Mouse (Mus musculus) limb, embryonic 15.5 days (tissue): ENCODE results near the gene Gucy1a1. TPM values are rescaled to one million over a fixed set of nuclear protein-coding genes. Genes with fewer than 3 reads are reported as not detected.

Source experiments
- ATAC-seq: fragments of 200-750 bp; cut with Nextera tagmentation; 2 replicates; pipeline ENCODE4 v1.8.0; 2017; ENCODE audit warnings: low read depth, moderate TSS enrichment; ENCODE audit not compliant: insufficient number of reproducible peaks, low FRiP score, low TSS enrichment
- H3K27ac ChIP-seq: fragments of 300-500 bp; sonication (generic); 2 replicates; pipeline ENCODE4 v1.5.1; 2015; ENCODE audit warnings: moderate library complexity, mild to moderate bottlenecking, inconsistent platforms
- H3K27me3 ChIP-seq: fragments of 300-500 bp; sonication (generic); 2 replicates; pipeline ENCODE4 v1.6.1; 2015; ENCODE audit warnings: inconsistent platforms
- H3K36me3 ChIP-seq: fragments of 300-500 bp; sonication (generic); 2 replicates; pipeline ENCODE4 v1.6.1; 2015; ENCODE audit warnings: inconsistent platforms
- H3K4me1 ChIP-seq: fragments of 300-500 bp; sonication (generic); 2 replicates; pipeline ENCODE4 v1.6.1; 2015; ENCODE audit warnings: inconsistent platforms
- H3K4me2 ChIP-seq: fragments of 300-500 bp; sonication (generic); 2 replicates; pipeline ENCODE4 v1.6.1; 2015; ENCODE audit warnings: mild to moderate bottlenecking, inconsistent platforms
- H3K4me3 ChIP-seq: fragments of 300-500 bp; sonication (generic); 2 replicates; pipeline ENCODE4 v1.5.1; 2015; ENCODE audit warnings: mild to moderate bottlenecking, inconsistent platforms
- H3K9ac ChIP-seq: fragments of 300-500 bp; sonication (generic); 2 replicates; pipeline ENCODE4 v1.6.1; 2015; ENCODE audit warnings: inconsistent platforms
- H3K9me3 ChIP-seq: fragments of 300-500 bp; sonication (generic); 2 replicates; pipeline ENCODE4 v1.6.1; 2016; ENCODE audit warnings: inconsistent platforms
- WGBS: fragments of 180-500 bp; shearing (Covaris S2); methylation state at CpG from one replicate; pipeline ENCODE4 v1.1.7; 2015; 5-methylcytosine and 5-hydroxymethylcytosine counted together
- polyA plus RNA-seq: library from polyadenylated mRNA; unstranded; fragments of >200 nt; fragmentation: Nextera tagmentation; extraction: Ambion mirVana; gene quantifications from 2 replicates; pipeline ENCODE4 v1.2.1, GENCODE M21; 2015

Gucy1a1 gene
- polyA plus RNA-seq, 1 experiment from 2014 or later, result 14.1 TPM

GRCm38 (mm10) chr3:82138002-82138667 lies 7.5 kb downstream of the Gucy1a1 start:
- H3K27me3 ChIP-seq, result no peaks in the 10 kb centered on the region
- H3K9me3 ChIP-seq, result no peaks in the 10 kb centered on the region
- no peak overlapping the region for H3K9ac ChIP-seq
- no peak overlapping the region for H3K27ac ChIP-seq
- no peak overlapping the region for H3K4me2 ChIP-seq
- no peak for ATAC-seq
- 39% methylated on average over 13 of the region's 13 CpGs for WGBS
- no peak overlapping the region for H3K4me3 ChIP-seq
- H3K4me1 ChIP-seq, result no peaks in the 10 kb centered on the region
- H3K36me3 ChIP-seq, result no peaks in the 10 kb centered on the region

DNA sequence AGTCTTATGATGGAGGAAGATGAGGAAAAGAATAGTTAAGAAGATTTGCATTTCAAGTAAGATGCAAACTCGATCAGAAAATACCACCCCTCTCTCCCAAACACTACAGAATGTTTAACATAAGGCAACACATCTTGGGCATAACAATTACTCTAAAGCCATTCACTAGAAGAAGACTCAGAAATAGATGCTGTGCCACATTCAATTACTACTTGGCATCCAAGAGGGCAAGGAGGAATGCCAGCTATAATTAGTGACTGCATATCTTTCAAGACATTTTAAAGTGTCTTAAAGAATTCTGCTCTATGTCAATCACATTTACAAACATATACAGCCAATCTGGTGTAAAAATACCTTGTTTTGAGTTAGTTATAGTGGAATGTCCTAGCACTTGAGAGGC lies 10.1 kb downstream of the Gucy1a1 start:
- Histone ChIP-seq H3K4me3 (no peak overlapping the region), H3K4me1 (no peaks in the 10 kb centered on the region), H3K4me2 (no peak overlapping the region), H3K27me3 (no peaks in the 10 kb centered on the region), H3K9ac (no peak overlapping the region), H3K9me3 (no peaks in the 10 kb centered on the region), H3K36me3 (no peaks in the 10 kb centered on the region), H3K27ac (no peak overlapping the region)
- ATAC-seq, result no peak
- WGBS, result 85% methylated on average over 1 of the region's 1 CpGs

- no peaks in the 10 kb centered on the region for H3K4me1 ChIP-seq
- no peak overlapping the region for H3K27ac ChIP-seq
- H3K4me3 ChIP-seq, result no peak overlapping the region
- WGBS, result 68% methylated on average over 1 of the region's 1 CpGs
- H3K9ac ChIP-seq, result no peak overlapping the region
- no peak for ATAC-seq
- no peaks in the 10 kb centered on the region for H3K9me3 ChIP-seq
- H3K4me2 ChIP-seq, result no peak overlapping the region
- no peaks in the 10 kb centered on the region for H3K36me3 ChIP-seq
- no peaks in the 10 kb centered on the region for H3K27me3 ChIP-seq
Measured at GRCm38 (mm10) chr3:82129258-82129657, 16.3 kb downstream of the Gucy1a1 start.

DNA sequence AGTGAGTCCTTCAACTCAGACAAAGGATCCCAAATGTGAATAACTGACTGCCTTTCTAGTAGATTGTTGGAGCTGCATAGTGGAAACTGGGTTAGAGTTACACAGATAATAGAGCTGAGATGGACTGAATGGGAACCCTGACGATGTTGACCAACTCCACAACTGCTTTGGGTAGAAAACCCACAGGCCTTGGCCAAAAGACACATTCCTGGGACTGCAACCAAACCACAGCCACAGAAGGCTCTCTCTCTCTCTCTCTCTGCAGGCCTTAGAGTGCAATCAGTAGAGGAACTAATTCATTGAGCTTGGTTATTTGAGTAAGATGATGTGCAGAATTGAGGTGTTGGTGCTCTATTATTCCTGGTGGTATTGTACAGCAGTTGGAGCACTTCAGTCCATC lies 21.0 kb downstream of the Gucy1a1 start:
- ATAC-seq, result no peak
- 76% methylated on average over 1 of the region's 1 CpGs for WGBS
- no peaks in the 10 kb centered on the region for H3K27me3 ChIP-seq

DNA sequence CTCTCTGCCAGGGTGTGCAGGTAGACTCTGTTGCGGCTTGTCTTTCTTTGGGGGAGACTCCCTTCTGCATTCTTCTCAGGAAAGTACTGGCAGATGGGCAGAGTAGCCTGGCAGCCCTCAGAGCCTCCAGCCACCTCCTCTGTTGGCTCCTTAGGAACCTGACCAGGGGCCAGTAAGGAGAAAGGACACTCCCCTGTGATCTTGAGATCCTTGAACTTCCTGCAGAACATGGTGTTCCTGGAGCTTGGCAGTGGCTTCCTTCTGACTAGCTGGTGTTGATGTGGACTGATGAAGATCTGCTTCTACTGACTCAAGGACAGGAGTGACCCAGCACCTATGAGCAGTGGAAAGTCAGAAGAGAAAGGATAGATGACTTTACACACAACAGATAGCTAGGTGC lies 26.7 kb downstream of the Gucy1a1 start:
- Histone ChIP-seq H3K4me1 (no peaks in the 10 kb centered on the region), H3K9me3 (no peaks in the 10 kb centered on the region), H3K4me3 (no peak overlapping the region), H3K36me3 (no peaks in the 10 kb centered on the region), H3K27ac (no peak overlapping the region), H3K4me2 (no peak overlapping the region), H3K9ac (no peak overlapping the region), H3K27me3 (no peaks in the 10 kb centered on the region)
- ATAC-seq, result no peak
- WGBS, result 69% methylated on average over 1 of the region's 1 CpGs

More for the DNA sequence above, 21.0 kb downstream of the Gucy1a1 start:
- Histone ChIP-seq H3K27ac (no peak overlapping the region), H3K4me2 (no peak overlapping the region), H3K4me1 (no peaks in the 10 kb centered on the region), H3K4me3 (no peak overlapping the region), H3K9me3 (no peaks in the 10 kb centered on the region), H3K36me3 (no peaks in the 10 kb centered on the region), H3K9ac (no peak overlapping the region)

DNA sequence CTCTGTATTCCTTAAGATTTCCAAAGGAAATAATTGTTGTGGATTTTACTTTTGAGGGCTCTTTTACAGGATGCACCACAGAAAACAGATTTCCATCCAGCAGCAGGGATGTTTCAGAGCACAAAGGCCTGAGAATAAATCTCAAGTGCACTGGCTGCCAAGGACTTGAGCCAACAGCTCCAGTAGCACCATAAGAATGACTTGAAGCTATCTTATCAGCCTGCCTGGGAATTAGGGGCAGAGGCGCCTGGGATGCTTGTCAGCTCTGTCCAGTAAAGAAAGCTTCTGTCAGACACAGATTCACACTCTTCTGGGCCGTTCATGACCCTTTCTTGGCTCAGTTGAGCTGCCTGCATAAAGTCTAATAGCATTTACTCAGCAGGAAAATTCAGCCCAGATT lies 33.1 kb downstream of the Gucy1a1 start:
- Histone ChIP-seq H3K36me3 (no peaks in the 10 kb centered on the region), H3K9me3 (no peaks in the 10 kb centered on the region), H3K4me1 (no peaks in the 10 kb centered on the region), H3K4me3 (no peak overlapping the region), H3K27me3 (no peaks in the 10 kb centered on the region), H3K9ac (no peak overlapping the region), H3K4me2 (no peak overlapping the region), H3K27ac (no peak overlapping the region)
- ATAC-seq, result no peak
- 62% methylated on average over 2 of the region's 2 CpGs for WGBS

DNA sequence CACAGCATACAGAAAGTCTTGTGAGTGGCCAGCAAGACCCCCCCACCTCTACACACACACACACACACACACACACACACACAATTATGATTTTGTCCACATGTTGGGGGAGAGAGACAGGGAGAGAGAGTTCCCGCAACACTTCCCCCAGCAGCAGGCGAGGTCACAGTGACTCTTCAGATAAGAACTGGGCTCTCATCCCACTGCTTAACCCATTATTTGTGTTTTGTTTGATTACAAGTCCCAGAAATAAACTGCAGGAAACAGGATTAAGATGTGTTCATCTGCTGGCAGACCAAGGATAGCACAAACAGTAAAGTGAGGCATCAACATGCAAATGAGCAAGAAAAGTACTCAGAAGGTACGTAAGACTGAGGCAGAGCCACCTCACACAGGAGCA lies 33.6 kb downstream of the Gucy1a1 start:
- H3K4me2 ChIP-seq, result no peak overlapping the region
- no peak overlapping the region for H3K27ac ChIP-seq
- ATAC-seq, result no peak
- no peaks in the 10 kb centered on the region for H3K4me1 ChIP-seq
- H3K9me3 ChIP-seq, result no peaks in the 10 kb centered on the region
- 77% methylated on average over 3 of the region's 3 CpGs for WGBS
- H3K9ac ChIP-seq, result no peak overlapping the region
- H3K36me3 ChIP-seq, result no peaks in the 10 kb centered on the region
- no peaks in the 10 kb centered on the region for H3K27me3 ChIP-seq
- no peak overlapping the region for H3K4me3 ChIP-seq

GRCm38 (mm10) chr3:82108951-82109350 lies 36.6 kb downstream of the Gucy1a1 start:
- Histone ChIP-seq H3K27ac (no peak overlapping the region), H3K9ac (no peak overlapping the region), H3K36me3 (no peaks in the 10 kb centered on the region), H3K4me2 (no peak overlapping the region), H3K9me3 (no peaks in the 10 kb centered on the region), H3K4me1 (no peaks in the 10 kb centered on the region), H3K4me3 (no peak overlapping the region), H3K27me3 (no peaks in the 10 kb centered on the region)
- ATAC-seq, result no peak
- 88% methylated on average over 15 of the region's 15 CpGs for WGBS

DNA sequence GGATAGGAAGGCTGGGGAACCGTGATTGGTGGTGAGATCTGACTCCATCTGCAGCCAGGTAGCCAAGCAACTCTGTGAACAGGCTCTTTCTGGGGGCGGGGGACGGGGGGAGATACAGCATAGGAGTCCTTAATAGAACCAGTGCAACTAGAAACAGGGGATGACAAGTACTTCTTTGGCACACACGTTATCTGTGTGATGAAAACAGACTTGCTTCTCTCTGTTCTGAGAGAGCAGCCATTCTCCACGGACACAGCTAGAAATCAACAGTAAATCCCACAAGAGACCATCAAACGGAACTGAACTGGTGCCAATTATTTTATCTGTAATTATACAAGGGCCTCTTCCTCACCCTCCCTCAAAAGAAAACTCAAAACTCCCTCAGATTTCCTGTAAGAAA lies 41.4 kb downstream of the Gucy1a1 start:
- Histone ChIP-seq H3K36me3 (no peaks in the 10 kb centered on the region), H3K27me3 (no peaks in the 10 kb centered on the region), H3K4me2 (no peak overlapping the region), H3K27ac (no peak overlapping the region), H3K4me1 (no peaks in the 10 kb centered on the region), H3K9me3 (no peaks in the 10 kb centered on the region), H3K9ac (no peak overlapping the region), H3K4me3 (no peak overlapping the region)
- no peak for ATAC-seq
- WGBS, result 65% methylated on average over 6 of the region's 6 CpGs

DNA sequence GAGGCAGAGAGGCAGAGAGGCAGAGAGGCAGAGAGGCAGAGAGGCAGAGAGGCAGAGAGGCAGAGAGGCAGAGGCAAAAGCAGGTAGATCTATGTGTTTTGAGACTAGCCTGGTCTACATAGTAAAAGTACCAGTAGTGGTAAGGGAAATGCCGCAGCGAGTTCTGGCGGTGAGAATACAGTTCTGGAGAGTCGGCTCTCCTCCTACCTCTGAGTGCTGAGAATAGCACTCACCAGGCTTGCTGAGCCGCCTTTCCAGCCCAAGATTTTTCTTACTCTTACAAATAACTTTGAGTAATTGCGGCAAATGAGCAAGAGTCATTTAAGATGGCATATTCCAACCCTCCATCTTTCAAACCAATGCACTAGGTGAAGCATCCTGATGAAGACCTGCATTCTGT lies 46.5 kb downstream of the Gucy1a1 start:
- Histone ChIP-seq H3K4me2 (no peak overlapping the region), H3K4me1 (no peaks in the 10 kb centered on the region), H3K36me3 (no peaks in the 10 kb centered on the region), H3K9ac (no peak overlapping the region), H3K9me3 (no peaks in the 10 kb centered on the region), H3K27me3 (no peaks in the 10 kb centered on the region), H3K27ac (no peak overlapping the region), H3K4me3 (no peak overlapping the region)
- WGBS, result 73% methylated on average over 6 of the region's 6 CpGs
- ATAC-seq, result no peak

DNA sequence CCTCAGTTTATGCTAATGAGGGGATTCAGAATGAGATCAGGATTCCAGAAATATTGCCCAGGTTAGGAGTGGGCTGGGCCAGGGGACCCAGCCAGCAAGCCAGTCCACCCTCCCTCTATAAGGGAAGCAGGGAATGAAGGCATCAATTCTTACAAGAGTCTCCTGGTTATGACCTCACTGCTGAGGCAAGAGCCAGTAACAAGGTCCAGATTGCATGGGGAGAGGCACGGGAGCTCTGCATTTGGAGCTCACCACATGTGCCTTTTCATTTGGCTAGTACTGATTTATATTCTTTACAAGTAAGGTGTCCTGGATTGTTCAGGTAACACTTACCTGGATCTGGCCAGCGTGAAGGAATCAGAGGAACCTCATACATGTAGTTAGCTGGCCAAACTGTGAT lies 48.8 kb downstream of the Gucy1a1 start:
- no peaks in the 10 kb centered on the region for H3K9me3 ChIP-seq
- WGBS, result 43% methylated on average over 2 of the region's 2 CpGs
- no peak for ATAC-seq

GRCm38 (mm10) chr3:82074201-82074851 lies 71.3 kb downstream of the Gucy1a1 start, which contains the start of gene Gucy1b1:
Gucy1b1 (minus strand) TSS chr3:82074689.
- Histone ChIP-seq H3K27me3 (peaks cover 12% of the 10 kb centered on the region; the same call in 1 of the 2 replicates), H3K4me3 (peak within 1 kb of the TSS; percentile 48), H3K4me2 (peak within 1 kb of the TSS; percentile 95), H3K36me3 (no peaks in the 10 kb centered on the region), H3K27ac (no peak within 1 kb of the TSS), H3K4me1 (peaks cover 17% of the 10 kb centered on the region), H3K9ac (peak within 1 kb of the TSS; percentile 39), H3K9me3 (no peaks in the 10 kb centered on the region)
- WGBS, result 3% methylated on average over 25 of the region's 25 CpGs
- ATAC-seq, result peak; percentile 90

More for the DNA sequence above, 48.8 kb downstream of the Gucy1a1 start:
- no peak overlapping the region for H3K27ac ChIP-seq
- no peak overlapping the region for H3K4me2 ChIP-seq
- no peaks in the 10 kb centered on the region for H3K4me1 ChIP-seq
- H3K9ac ChIP-seq, result no peak overlapping the region
- no peaks in the 10 kb centered on the region for H3K27me3 ChIP-seq
- no peaks in the 10 kb centered on the region for H3K36me3 ChIP-seq
- no peak overlapping the region for H3K4me3 ChIP-seq
